Mouse (Mus musculus) hindlimb bud, embryonic 11.5 days (tissue): ENCODE measurements around the gene Dcps.
A peak's percentile ranks its signal among the peaks of the same experiment; 100 is the strongest.

Source experiments
- DNase-seq: peaks from one replicate; pipeline ENCODE4 v3.0.0-alpha.2; 2012; ENCODE audit warnings: low read depth, low spot score; ENCODE audit errors: extremely low spot score

Gene Dcps

GRCm38 (mm10) chr9:35175251-35176123, at the start of gene Dcps:
Gene Dcps, minus strand, starts transcription at chr9:35176061.
- DNase-seq = peak; percentile 77

GRCm38 (mm10) chr9:35223466-35223865, 47.6 kb upstream of the Dcps start:
- no peak for DNase-seq

- DNase-seq = no peak
Observed at GRCm38 (mm10) chr9:35217963-35218362, 42.1 kb upstream of the Dcps start.

- DNase-seq = no peak
Observed at GRCm38 (mm10) chr9:35211573-35212511, 36.0 kb upstream of the Dcps start.

GRCm38 (mm10) chr9:35210542-35211474, 34.9 kb upstream of the Dcps start, which contains the start of gene Foxred1:
Gene Foxred1, minus strand, starts transcription at chr9:35211055.
- DNase-seq = peak; percentile 91

- no peak for DNase-seq
Observed at GRCm38 (mm10) chr9:35204421-35204820, 28.6 kb upstream of the Dcps start.

GRCm38 (mm10) chr9:35203536-35203935, 27.7 kb upstream of the Dcps start:
- no peak for DNase-seq

GRCm38 (mm10) chr9:35200529-35201060, 24.7 kb upstream of the Dcps start:
- no peak for DNase-seq

GRCm38 (mm10) chr9:35199772-35200471, 24.1 kb upstream of the Dcps start, which contains the start of the genes Srpr and Tirap:
Gene Srpr, plus strand, starts transcription at chr9:35200175.
Gene Tirap, minus strand, starts transcription at chr9:35200291.
- DNase-seq = peak; percentile 66

- no peak for DNase-seq
Observed at GRCm38 (mm10) chr9:35198945-35199771, 23.3 kb upstream of the Dcps start.

- no peak for DNase-seq
Observed at GRCm38 (mm10) chr9:35198351-35198750, 22.5 kb upstream of the Dcps start.

GRCm38 (mm10) chr9:35197625-35198024, 21.8 kb upstream of the Dcps start:
- no peak for DNase-seq

GRCm38 (mm10) chr9:35194048-35194447, 18.2 kb upstream of the Dcps start:
- no peak for DNase-seq

- DNase-seq = no peak
Observed at GRCm38 (mm10) chr9:35192983-35193542, 17.2 kb upstream of the Dcps start.

- DNase-seq = no peak
Observed at GRCm38 (mm10) chr9:35188700-35189099, 12.8 kb upstream of the Dcps start.

GRCm38 (mm10) chr9:35187351-35187903, 11.6 kb upstream of the Dcps start:
- no peak for DNase-seq

GRCm38 (mm10) chr9:35186430-35186829, 10.6 kb upstream of the Dcps start:
- no peak for DNase-seq

- no peak for DNase-seq
Observed at GRCm38 (mm10) chr9:35183359-35183758, 7.5 kb upstream of the Dcps start.
